Mouse (Mus musculus) spleen, embryonic (tissue): ENCODE results near the gene Ebf3.

Source experiments
- CTCF ChIA-PET: fragments of 350-600 bp; sonication (Branson Sonifier 250); formaldehyde crosslinking; loops from one replicate; lab custom pipeline; 2022; lab: Charles Lee

The Ebf3 gene

DNA sequence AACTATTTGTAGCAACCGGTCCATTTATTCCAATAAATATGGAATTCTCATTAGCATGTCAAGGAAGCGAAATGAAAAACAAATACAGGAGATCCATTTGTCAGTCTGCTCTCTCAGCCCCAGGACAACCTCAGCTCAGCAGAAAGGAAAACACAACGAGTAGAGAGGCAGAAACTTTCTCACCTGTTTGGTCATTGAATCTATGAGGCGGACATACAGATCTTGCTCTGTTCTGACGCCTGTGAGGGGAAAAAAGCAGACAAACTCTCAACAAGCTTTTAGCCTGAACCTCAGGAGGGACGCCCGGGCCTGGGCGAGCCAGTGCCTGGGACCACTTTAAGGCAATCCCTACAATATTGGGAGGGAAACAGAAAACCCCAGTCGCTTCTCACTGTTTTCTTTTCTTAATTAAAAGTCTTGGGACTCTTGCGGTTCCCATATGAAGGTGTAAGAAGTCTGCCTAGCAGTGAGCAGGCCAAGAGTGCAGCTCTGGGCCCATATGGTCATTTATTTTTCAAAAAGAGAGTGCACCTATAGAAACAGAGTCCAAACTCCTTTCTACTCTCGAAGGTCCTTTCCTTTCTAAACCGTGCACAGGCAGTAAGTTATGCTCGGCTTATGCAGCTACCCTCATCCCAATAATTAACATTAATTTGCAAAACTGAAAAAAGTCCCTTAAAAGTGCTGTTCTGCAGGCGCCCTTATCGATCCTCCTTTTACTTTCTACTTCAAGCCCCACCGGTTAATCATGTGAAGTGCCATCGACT lies 1.9 kb downstream of the Ebf3 start:
- CTCF ChIA-PET: interaction anchor here (0.6 kb wide), 1 partner anchor 420 kb away, joined by 11 read pairs; no protein-coding TSS in a partner anchor

- CTCF ChIA-PET: interaction anchor here (0.6 kb wide), 1 partner anchor 419 kb away, joined by 11 read pairs; no protein-coding TSS in a partner anchor
Observed at GRCm38 (mm10) chr7:137311341-137312110, 2.7 kb downstream of the Ebf3 start.

- CTCF ChIA-PET: no interaction called here
Observed at GRCm38 (mm10) chr7:137310876-137311275, 3.4 kb downstream of the Ebf3 start.

GRCm38 (mm10) chr7:137310091-137310761 lies 4.0 kb downstream of the Ebf3 start:
- CTCF ChIA-PET: interaction anchor here (0.5 kb wide), 1 partner anchor 12 kb away, joined by 7 read pairs; no protein-coding TSS in a partner anchor

- CTCF ChIA-PET: interaction anchor here (0.5 kb wide), 1 partner anchor 11 kb away, joined by 7 read pairs; no protein-coding TSS in a partner anchor
Observed at GRCm38 (mm10) chr7:137309071-137310066, 4.9 kb downstream of the Ebf3 start.

GRCm38 (mm10) chr7:137308061-137309060 lies 5.9 kb downstream of the Ebf3 start:
- CTCF ChIA-PET: interaction anchor here (0.9 kb wide), 1 partner anchor 10 kb away, joined by 3 read pairs; no protein-coding TSS in a partner anchor

- CTCF ChIA-PET: interaction anchor here (0.6 to 1.1 kb wide), 2 partner anchors 12 to 1154 kb away, joined by 3 read pairs; no protein-coding TSS in a partner anchor
Observed at GRCm38 (mm10) chr7:137307131-137307530, 7.1 kb downstream of the Ebf3 start.

GRCm38 (mm10) chr7:137306127-137306526 lies 8.1 kb downstream of the Ebf3 start:
- CTCF ChIA-PET: interaction anchor here (1.1 kb wide), 1 partner anchor 13 kb away, joined by 3 read pairs; no protein-coding TSS in a partner anchor

- CTCF ChIA-PET: no interaction called here
Observed at GRCm38 (mm10) chr7:137303776-137304171, 10.5 kb downstream of the Ebf3 start.

DNA sequence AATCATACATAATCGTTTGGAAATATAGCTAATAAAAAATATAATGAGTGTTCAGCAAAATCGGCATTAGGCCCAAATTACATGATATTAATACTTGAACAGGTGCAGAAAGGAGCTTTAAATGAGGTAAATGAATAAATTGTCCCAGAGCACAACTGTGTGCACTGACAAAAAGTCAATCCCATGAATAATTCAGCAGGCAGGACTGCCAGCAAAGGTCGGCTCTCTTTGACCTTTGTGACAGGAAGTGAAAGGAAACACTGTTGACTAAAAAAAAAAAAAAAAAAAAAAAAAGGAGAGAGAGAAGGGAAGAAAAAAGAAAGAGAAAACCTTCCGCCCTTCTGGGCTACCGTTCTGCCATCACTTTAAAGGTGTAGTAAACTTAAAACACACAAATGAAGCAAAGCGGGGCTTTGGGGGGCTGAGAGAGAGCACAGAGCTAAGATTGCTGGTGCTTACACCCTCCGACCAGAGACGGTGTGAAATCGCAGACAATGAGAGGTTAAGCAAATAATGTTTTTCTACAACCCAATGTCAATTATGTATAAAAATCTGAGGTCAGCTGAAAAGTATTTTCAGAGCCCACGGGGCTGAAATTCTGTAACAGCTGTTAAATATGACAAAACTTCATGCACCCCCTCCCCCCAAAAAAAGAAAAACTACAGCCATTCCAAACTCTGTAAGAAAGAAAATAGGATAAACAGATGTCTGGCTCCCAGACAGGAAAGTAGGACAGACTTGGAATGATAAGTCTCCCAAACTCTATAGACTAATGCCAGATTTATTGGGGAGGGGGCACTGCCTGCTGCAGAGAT lies 11.1 kb downstream of the Ebf3 start:
- CTCF ChIA-PET: no interaction called here

DNA sequence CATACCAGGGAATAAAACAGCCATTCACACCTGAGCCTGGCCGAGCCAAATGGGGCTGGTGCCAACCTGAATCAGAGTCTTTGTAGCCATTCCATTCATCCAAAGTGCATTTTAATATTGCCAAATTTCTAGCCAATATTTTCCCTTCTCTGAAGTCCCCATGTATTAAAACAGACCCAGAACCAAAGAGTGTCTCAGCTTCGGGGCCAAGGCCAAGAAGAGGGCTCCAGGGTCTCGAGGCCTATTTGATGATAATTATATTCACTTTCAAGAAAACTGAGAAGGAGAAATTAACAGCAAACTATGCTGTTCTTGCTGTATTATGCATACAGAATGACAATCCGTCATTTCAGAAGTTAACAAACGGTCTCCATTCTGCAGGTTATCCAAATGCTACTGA lies 12.1 kb downstream of the Ebf3 start:
- CTCF ChIA-PET: no interaction called here

GRCm38 (mm10) chr7:137301329-137301751 lies 12.9 kb downstream of the Ebf3 start:
- CTCF ChIA-PET: no interaction called here

- CTCF ChIA-PET: no interaction called here
Observed at GRCm38 (mm10) chr7:137300826-137301225, 13.4 kb downstream of the Ebf3 start.

DNA sequence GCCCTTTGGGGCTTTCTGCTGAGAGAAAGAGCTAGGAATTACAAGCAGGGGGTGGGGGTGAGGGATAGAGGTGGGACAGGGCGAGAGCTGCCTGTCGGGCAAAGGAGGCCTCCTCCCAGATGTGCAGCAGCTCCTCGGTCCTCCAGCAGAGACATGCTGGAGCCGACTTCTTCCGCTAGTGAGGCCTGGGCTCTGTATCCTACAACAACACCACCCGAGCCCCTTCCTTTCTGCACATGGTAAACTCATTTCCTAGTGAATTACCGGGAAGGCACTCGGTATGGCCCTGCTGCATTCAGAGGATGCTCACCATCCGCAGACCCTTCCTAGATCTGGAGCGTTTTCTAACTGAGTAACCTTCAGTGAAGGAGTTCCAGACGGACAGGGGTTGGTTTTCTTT lies 14.1 kb downstream of the Ebf3 start:
- CTCF ChIA-PET: no interaction called here

DNA sequence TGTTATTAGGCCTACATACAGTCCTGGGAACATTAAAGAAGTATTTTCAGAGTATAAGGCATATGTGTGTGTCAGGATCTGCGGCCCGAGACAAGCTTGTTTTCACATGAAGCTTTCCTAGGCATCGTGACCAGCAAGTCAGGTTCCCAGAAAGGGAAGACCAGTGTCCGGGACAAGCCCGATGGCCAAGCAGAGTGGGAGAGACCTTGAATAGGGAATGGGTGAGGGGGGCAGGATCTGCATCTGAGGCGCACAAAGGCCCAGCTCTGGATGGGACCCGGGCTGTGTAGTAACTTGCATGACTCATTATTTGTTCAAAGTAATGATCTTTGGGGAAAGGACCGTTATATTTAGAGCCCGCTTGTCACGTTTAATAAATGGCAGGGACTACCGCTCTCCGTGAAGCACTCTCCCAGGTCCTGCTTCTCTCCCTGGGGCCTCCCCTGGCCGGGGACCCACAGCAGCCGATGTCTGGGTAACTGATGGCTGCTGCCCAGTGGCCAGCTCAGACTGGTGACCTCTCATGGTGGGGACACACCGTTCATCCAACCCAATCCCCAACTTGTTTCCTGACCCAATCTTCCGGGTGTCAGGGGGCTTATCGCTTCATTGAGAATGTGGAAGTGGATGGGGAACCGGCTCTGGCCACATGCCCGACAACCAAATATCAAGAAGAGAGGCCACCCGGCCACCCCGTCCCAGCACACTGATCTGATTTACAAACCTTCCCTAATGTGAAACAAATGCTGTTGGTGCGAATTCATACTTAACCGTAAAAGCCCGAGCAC lies 16.5 kb downstream of the Ebf3 start:
- CTCF ChIA-PET: interaction anchor here (0.8 kb wide), 1 partner anchor 12 kb away, joined by 7 read pairs; no protein-coding TSS in a partner anchor

DNA sequence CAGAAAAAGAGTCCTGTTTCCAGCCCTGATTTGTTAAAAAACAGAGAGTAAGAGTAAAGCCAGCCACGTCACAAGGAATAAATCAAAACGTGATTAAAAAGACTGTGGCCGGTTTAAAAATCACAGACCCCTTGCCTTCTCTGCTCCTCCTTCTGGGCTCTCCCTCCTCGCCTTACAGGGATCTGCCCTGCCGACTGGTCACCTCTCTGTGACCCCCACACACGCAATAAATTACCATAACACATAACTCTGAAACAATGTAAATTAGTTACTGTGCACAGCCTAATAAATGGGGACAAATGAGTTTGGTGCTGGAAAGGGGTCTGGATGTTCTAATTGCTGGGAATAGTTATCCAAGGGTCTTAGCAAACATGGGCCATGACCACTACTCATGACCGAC lies 17.1 kb downstream of the Ebf3 start:
- CTCF ChIA-PET: no interaction called here

DNA sequence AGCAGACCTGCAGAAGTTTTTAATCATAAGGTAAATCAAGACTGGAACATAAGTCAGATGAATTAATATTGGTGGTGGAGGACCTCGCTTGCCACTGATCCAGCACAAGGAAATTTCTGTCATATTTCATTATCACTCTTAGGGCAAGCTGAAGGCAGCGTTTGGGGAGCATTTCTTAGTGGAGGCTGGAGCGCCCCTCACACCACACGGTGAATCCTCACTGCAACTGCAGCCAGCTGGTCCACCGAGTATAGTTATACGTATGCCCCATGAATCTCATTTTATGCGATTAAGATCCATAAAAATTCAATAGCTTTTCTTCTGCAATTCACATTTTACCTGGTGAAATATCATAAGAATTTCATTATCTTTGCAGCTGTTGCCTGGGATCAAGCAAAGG lies 18.6 kb downstream of the Ebf3 start:
- CTCF ChIA-PET: no interaction called here
